Mouse (Mus musculus): ENCODE data around the gene B230118H07Rik. TPM values are rescaled to one million over a fixed set of nuclear protein-coding genes. Genes with fewer than 3 reads are reported as not detected.

B230118H07Rik gene
- 15.1 and 18.5 TPM in 2 replicates for polyA plus RNA-seq (2015; fragmentation: Nextera tagmentation; extraction: Ambion mirVana)

DNA sequence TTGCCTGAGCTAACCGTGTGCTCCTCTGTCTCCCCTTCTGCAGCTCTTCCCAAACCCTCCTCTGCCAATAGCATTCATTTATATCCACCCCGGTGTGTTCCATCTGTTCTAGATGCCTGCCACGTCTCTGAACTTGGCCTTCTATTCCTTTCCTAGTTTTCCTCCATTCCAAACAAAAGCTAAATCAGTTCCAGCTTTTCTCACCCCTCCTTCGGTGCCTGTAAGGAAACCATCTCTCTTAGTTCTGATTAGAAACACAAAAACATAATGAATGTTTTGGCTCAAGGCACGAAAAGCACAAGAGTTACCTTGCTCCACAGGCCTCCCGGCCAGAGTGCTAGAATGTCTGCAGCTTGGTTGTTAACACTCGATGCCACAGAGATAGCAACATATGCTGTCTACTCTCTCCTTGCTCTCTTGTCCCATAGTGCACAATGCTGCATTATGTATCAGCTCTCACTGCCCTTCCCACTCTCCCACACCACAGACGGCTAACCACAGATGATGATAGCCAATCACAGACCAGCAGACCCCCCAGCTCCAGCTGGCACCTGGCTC is at the start of gene B230118H07Rik, which contains the start of gene Rag1:
B230118H07Rik (minus strand) TSS at position 419 of the 558 bp plus-strand sequence.
Rag1 (minus strand) TSS at position 388 of the 558 bp plus-strand sequence.
- Histone ChIP-seq H3K4me3 (ENCODE audit: low read depth, low read length) (peak within 1 kb of the TSS; percentile 22), H3K4me1 (ENCODE audit: insufficient read depth) (0 out of 2 replicates have a peak, but pooled peaks cover 3% of the 10 kb centered on the region), H3K9ac (replicated peaks) (0 out of 2 replicates have a peak within 1 kb of the TSS, but pooled peaks have one; percentile 7), H3K27me3 (ENCODE audit: insufficient read depth, low read length) (no peaks in the 10 kb centered on the region), H3K9me3 (ENCODE audit: low read length) (no peaks in the 10 kb centered on the region), H3K27ac (ENCODE audit: low read depth) (no peak within 1 kb of the TSS), H3K36me3 (replicated peaks; ENCODE audit: insufficient read depth, low read length) (no peaks in the 10 kb centered on the region), H3K4me2 (ENCODE audit: low read depth, low read length) (peak within 1 kb of the TSS; percentile 13; the same call in 1 of the 2 replicates)
- TF ChIP-seq CTCF (IDR thresholded peaks at IDR 0.05; ENCODE audit: low read depth), result no peak
- TF ChIP-seq EP300 (IDR thresholded peaks at IDR 0.05; ENCODE audit: low read depth), result no peak
- DNase-seq (no peak), ATAC-seq (peak; percentile 36; the same call in 1 of the 2 replicates)
- 40% methylated on average over 8 of the region's 8 CpGs for WGBS (ENCODE audit: insufficient replicate concordance)

DNA sequence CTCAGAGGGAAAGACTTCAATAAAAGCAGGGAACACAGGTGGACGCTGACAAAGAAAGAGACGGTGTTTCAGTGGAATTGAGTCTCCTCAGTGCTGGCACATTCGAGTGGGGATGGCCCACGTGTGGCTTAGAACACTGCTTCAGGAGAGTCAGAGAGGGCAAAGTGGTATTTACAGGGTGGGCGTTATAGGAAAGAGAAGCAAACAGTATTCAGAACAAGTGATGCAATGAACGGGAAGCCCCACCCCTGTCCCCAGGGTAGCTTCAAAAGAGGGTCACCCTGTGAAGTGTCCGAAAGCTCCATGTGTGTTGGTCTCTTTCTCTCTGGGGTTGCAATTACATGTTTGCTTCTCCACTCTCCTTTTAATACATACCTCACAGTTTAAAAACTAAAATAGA is 46.3 kb upstream of the B230118H07Rik start:
- WGBS (ENCODE audit: insufficient replicate concordance), result 59% methylated on average over 7 of the region's 7 CpGs

GRCm38 (mm10) chr2:101693577-101694215 is 44.4 kb upstream of the B230118H07Rik start:
- no peak for DNase-seq
- WGBS (ENCODE audit: insufficient replicate concordance), result 53% methylated on average over 5 of the region's 5 CpGs

More for the DNA sequence above, 46.3 kb upstream of the B230118H07Rik start:
- DNase-seq (peak; percentile 45), ATAC-seq (peak; percentile 94)
- no peaks in the 10 kb centered on the region for H3K27me3 ChIP-seq (ENCODE audit: insufficient read depth, low read length)
- H3K27ac ChIP-seq (ENCODE audit: low read depth), result peak overlapping the region; percentile 49; the same call in 1 of the 2 replicates
- peaks cover 41% of the 10 kb centered on the region for H3K36me3 ChIP-seq (replicated peaks; ENCODE audit: insufficient read depth, low read length)
- H3K4me3 ChIP-seq (ENCODE audit: low read depth, low read length), result no peak overlapping the region
- TF ChIP-seq EP300 (IDR thresholded peaks at IDR 0.05; ENCODE audit: low read depth) (no peak), CTCF (IDR thresholded peaks at IDR 0.05; ENCODE audit: low read depth) (no peak)
- no peaks in the 10 kb centered on the region for H3K9me3 ChIP-seq (ENCODE audit: low read length)
- H3K4me1 ChIP-seq (ENCODE audit: insufficient read depth), result peaks cover 12% of the 10 kb centered on the region
- no peak overlapping the region for H3K4me2 ChIP-seq (ENCODE audit: low read depth, low read length)
- no peak overlapping the region for H3K9ac ChIP-seq (replicated peaks)

DNA sequence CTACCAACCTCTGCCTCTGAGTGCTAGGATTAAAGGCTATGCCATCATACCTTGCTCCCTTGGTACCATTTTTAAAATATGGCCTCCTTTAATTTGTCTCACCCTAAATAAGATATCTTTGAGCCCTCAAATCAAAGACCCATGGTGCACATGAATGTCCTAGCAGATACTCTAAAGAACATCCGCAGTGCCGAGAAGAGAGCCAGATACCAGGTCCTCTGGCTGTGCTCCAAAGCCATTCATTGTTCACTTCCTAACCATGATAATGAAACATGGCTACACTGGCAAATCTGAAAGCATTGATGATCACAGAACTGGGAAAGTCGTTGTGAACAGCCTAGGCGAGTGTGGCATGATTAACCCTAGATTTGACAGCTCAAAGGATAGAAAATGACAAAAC is 43.7 kb upstream of the B230118H07Rik start:
- ATAC-seq, result no peak
- Histone ChIP-seq H3K27ac (ENCODE audit: low read depth) (no peak overlapping the region), H3K36me3 (replicated peaks; ENCODE audit: insufficient read depth, low read length) (peaks cover 53% of the 10 kb centered on the region), H3K9me3 (ENCODE audit: low read length) (no peaks in the 10 kb centered on the region), H3K27me3 (ENCODE audit: insufficient read depth, low read length) (no peaks in the 10 kb centered on the region), H3K4me2 (ENCODE audit: low read depth, low read length) (no peak overlapping the region), H3K9ac (replicated peaks) (no peak overlapping the region), H3K4me3 (ENCODE audit: low read depth, low read length) (no peak overlapping the region), H3K4me1 (ENCODE audit: insufficient read depth) (peaks cover 3% of the 10 kb centered on the region; the same call in 1 of the 2 replicates)
- DNase-seq, result no peak
- WGBS (ENCODE audit: insufficient replicate concordance), result 63% methylated on average over 4 of the region's 4 CpGs
- TF ChIP-seq EP300 (IDR thresholded peaks at IDR 0.05; ENCODE audit: low read depth) (no peak), CTCF (IDR thresholded peaks at IDR 0.05; ENCODE audit: low read depth) (no peak)

More at GRCm38 (mm10) chr2:101693577-101694215, 44.4 kb upstream of the B230118H07Rik start:
- Histone ChIP-seq H3K27me3 (ENCODE audit: insufficient read depth, low read length) (no peaks in the 10 kb centered on the region), H3K9ac (replicated peaks) (no peak overlapping the region), H3K27ac (ENCODE audit: low read depth) (no peak overlapping the region), H3K9me3 (ENCODE audit: low read length) (no peaks in the 10 kb centered on the region), H3K4me2 (ENCODE audit: low read depth, low read length) (no peak overlapping the region), H3K4me1 (ENCODE audit: insufficient read depth) (peaks cover 8% of the 10 kb centered on the region), H3K4me3 (ENCODE audit: low read depth, low read length) (no peak overlapping the region), H3K36me3 (replicated peaks; ENCODE audit: insufficient read depth, low read length) (peaks cover 53% of the 10 kb centered on the region)
- ATAC-seq, result no peak
- TF ChIP-seq EP300 (IDR thresholded peaks at IDR 0.05; ENCODE audit: low read depth) (no peak), CTCF (IDR thresholded peaks at IDR 0.05; ENCODE audit: low read depth) (peak; percentile 55)

DNA sequence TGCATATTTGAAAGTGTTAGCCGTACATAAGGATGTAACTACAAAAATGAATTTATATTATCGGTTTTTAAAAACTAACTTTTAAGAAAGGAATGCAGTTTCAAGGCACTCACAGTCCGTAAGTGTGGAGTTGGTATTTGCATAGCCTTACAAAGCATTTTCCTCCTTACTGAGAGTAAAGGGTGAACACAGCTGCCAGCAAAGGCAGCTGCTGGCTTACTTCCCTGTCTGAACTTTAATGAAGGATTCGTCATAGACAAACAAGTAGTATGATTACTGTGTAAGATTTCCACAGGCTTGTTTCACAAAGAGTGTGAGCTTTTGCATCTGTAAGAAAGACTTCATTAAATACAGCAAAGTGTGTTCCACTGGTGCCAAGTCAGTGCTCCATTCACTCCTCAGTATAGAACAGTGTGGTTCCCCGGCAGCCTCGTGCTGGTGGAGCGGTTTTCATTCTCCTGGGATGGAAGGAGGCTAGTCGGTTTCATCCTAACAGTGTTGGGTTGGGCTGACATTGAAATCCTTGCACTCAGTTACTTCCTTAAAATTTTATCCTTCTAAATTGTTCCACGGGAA is 41.0 kb upstream of the B230118H07Rik start:
- H3K4me1 ChIP-seq (ENCODE audit: insufficient read depth), result no peaks in the 10 kb centered on the region
- peaks cover 59% of the 10 kb centered on the region for H3K36me3 ChIP-seq (replicated peaks; ENCODE audit: insufficient read depth, low read length)
- H3K27me3 ChIP-seq (ENCODE audit: insufficient read depth, low read length), result no peaks in the 10 kb centered on the region
- no peak overlapping the region for H3K9ac ChIP-seq (replicated peaks)
- H3K4me2 ChIP-seq (ENCODE audit: low read depth, low read length), result no peak overlapping the region
- no peak overlapping the region for H3K27ac ChIP-seq (ENCODE audit: low read depth)
- TF ChIP-seq CTCF (IDR thresholded peaks at IDR 0.05; ENCODE audit: low read depth) (no peak), EP300 (IDR thresholded peaks at IDR 0.05; ENCODE audit: low read depth) (no peak)
- H3K4me3 ChIP-seq (ENCODE audit: low read depth, low read length), result no peak overlapping the region
- 82% methylated on average over 9 of the region's 9 CpGs for WGBS (ENCODE audit: insufficient replicate concordance)
- ATAC-seq (no peak), DNase-seq (no peak)
- no peaks in the 10 kb centered on the region for H3K9me3 ChIP-seq (ENCODE audit: low read length)

- no peaks in the 10 kb centered on the region for H3K4me1 ChIP-seq (ENCODE audit: insufficient read depth)
- H3K4me2 ChIP-seq (ENCODE audit: low read depth, low read length), result no peak overlapping the region
- DNase-seq (no peak), ATAC-seq (0 out of 2 replicates have a peak, but pooled peaks have one; percentile 21)
- H3K27ac ChIP-seq (ENCODE audit: low read depth), result no peak overlapping the region
- TF ChIP-seq CTCF (IDR thresholded peaks at IDR 0.05; ENCODE audit: low read depth), result no peak
- TF ChIP-seq EP300 (IDR thresholded peaks at IDR 0.05; ENCODE audit: low read depth), result no peak
- WGBS (ENCODE audit: insufficient replicate concordance), result 82% methylated on average over 5 of the region's 5 CpGs
- H3K9ac ChIP-seq (replicated peaks), result no peak overlapping the region
- H3K36me3 ChIP-seq (replicated peaks; ENCODE audit: insufficient read depth, low read length), result peaks cover 64% of the 10 kb centered on the region
- no peaks in the 10 kb centered on the region for H3K27me3 ChIP-seq (ENCODE audit: insufficient read depth, low read length)
- H3K9me3 ChIP-seq (ENCODE audit: low read length), result no peaks in the 10 kb centered on the region
- no peak overlapping the region for H3K4me3 ChIP-seq (ENCODE audit: low read depth, low read length)
Observed at GRCm38 (mm10) chr2:101688011-101688410, 38.7 kb upstream of the B230118H07Rik start.
